Mouse (Mus musculus) c-Kit-negative CD71-positive TER-119-positive erythroid progenitor cells, embryonic 14.5 days (primary cell): ENCODE measurements around the gene Ucn.

Source experiments
- DNase-seq: peaks from one replicate; pipeline ENCODE4 v3.0.0-alpha.2; 2013; ENCODE audit warnings: low read depth, low spot score

Ucn gene

DNA sequence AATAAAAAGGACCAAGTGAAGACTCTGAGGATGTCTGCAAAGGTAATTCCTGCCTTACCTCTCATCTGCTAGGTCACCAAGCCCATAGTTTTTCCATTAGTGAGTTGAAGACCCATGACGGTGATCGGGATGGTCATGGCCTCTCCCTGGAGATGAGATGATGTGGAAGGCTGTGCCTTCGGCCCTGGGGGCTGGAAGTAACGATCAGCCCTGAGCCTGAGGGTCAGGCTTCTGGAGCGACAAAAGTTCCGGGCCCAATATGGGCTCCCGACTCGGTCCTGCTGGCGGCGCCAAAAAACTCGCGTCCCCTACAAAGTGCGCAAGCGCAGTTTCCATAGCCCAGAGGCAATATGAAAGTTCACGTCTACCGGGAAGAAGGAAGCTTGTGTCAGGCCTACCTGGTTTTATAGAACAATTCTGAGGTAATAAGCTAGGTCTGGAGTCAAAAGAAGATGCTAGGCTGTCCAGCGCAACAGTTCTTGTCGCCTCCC lies 30.6 kb downstream of the Ucn start, which contains the start of gene Slc30a3:
TSS of gene Slc30a3 (minus strand) at position 238 of the 491 bp plus-strand sequence.
- DNase-seq, result no peak

DNA sequence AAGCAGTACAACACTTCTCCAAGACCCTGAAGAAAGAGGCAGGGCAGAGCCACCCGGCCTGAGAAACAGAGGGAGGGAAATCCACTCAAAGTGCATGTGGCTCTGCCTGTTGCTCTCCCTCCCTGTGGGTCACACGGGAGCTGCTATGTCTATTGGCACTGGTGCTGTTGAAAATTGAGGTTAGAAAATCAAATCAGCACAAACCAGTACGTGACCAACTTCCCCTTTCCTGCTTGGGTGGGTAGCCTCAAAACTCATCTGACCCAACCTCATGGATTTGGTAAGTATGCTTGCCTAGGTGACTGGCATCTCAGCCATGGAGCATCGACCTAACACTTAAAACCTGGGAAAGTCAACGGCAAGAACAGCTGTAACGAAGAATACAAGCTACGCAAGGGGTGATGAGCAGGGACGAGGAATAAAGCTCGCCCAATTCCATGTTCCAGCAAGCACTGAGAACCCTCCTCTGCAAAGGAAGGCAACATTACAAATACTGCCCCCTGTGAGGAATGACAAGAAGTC lies 32.8 kb downstream of the Ucn start, which contains the start of gene Dnajc5g:
TSS of gene Dnajc5g (plus strand) at position 472 of the 522 bp plus-strand sequence.
- no peak for DNase-seq

DNA sequence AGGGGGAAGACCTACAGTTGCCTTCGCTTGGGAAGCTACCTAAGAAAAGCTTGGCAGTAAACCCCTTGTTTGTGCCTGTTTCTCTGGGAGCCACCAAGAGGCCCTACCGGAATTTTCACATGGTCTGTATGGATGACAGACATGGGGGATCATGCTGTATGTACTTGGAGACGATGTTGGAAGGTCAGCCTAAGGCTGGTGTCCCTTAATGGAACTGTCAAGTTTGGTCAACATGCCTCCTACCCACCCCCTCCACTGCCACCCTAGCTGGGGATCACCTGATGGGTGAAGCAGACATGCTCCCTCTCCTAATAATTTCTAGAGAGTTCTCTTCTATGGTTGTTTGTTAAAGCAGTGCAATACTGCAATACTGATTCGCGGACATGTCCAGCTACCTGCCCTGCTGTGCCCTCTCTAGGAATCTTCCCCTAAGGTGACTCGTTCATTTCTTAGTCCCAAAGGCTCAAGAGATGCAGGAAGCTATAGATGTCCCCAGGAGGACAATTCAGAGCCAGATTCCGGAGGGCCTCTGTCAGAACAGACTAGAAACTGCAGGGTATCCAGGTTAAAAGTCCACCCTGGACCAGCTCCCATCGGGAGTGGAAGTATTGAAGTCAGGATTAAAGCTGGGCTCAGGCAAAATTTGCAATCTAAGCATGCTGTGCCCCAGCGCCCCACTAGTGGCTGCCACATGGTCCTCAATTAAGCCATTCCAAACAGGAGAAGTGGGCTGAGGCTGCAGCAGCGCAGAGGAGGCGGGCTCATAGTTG lies 42.7 kb downstream of the Ucn start:
- DNase-seq, result no peak

DNA sequence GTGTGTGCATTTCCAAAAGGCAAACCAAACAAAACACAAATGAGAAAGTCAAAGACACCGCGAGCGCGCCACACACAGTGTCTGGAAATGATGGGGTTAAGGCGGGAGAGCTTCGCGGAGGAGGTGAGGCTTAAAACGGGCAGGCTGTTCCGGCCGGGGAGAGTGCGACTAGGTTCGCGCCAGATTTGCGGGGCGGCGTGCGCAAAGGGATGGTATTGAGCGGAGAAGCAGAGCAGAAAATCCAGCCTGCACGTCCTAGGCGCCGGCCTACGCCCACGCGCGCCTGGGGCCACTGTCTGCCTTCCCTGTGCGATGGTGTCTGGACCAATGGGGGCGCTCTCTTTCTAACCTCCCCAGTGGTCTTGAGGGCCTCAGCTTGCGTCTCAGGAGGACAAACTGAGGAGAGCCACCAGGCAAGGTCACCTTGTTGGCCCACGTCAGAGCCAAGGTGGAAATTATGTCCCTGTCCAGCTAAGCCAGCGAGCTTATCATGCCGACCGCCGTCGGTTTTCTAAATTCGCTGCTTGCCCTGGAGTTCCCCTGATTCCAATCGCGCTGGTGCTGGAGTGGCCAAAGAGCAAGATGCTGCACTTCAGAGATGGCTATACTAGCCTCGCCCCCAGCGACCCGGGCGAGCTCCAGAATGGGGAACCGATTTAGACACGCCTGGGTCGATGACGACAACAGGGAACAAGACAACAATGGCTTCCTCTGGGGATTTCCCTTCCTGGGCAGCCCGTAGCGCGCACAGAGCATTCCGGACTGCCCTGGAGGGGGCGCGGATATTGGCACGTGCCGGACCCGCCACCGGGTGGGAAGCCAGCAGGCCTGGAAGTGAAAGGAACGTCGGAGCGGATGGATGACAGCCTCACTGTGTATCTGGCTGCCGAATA lies 43.6 kb downstream of the Ucn start:
- DNase-seq, result no peak

DNA sequence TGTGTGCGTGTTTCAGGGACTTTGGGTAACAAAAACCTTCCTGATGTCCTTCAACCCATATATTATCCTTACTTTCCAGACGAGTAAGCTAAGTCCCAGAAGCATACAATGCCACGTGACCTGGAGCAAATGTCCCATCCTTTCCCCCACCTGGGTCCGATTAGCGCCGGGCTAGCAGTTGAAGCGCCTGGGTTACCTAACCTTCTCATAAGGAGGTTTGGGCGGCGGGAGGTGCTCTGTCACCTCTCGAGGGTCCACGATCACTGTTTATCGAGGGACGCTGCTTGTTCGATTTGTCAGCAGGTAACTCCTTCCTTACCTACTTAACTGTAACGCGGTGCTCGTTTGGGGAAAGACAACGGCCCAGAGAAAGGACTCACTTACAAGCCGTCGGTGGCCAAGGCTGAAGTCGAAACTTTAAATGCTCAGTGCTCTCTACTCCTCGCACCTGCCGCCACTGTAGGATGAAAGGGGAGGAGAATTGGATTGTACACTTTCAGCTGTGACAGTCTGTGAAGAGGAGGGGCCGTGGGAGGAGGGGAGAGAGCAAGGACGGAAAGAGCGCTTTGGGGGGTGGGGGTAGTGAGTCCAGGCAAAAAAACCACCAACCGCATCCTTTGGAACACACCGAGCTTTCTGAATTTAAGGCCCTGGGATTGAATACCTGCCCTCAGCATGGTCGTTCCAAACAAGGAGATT lies 44.4 kb downstream of the Ucn start:
- no peak for DNase-seq

DNA sequence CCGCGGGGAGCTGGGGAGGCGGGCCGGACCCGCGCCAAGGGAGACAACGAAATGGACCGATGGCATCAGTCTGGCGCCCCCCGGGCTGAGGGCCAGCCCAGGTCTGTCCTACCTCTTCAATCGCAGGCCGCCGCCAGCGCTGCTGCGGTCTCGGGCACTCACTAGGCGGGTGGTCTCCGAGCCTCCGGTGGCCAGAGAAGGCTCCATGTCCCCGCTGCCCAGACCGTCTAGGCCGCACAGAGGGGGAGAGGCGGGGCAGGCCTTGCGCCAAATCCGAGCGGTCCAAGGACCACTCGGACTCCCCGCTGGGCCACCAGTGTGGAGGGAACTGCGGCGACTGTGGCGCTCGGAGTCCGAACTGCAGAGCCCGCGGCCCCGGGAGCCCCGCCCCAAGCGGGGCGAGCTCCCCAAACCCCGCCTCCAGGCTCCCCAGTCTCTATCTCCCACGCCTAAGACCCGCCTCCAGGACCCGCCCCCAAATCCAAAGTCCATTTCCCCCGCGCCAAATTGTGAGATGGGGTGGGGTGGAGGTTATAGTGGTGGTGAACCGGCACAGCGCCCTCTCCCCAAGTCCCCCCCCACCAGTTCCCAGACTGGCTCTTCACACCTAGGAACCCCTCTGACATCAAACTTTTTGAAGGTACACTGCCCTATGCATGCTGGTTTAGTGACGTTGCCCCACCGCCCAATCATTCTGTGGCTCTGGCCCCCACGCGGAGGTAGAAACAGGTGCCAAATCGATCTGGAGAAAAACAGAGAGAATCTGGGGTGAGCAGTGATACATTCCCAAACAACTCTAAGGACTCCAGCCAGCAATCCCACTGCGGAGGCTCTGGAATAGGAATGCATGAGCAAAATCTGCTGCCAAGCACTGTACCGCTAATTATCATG lies 45.2 kb downstream of the Ucn start:
- DNase-seq, result no peak

DNA sequence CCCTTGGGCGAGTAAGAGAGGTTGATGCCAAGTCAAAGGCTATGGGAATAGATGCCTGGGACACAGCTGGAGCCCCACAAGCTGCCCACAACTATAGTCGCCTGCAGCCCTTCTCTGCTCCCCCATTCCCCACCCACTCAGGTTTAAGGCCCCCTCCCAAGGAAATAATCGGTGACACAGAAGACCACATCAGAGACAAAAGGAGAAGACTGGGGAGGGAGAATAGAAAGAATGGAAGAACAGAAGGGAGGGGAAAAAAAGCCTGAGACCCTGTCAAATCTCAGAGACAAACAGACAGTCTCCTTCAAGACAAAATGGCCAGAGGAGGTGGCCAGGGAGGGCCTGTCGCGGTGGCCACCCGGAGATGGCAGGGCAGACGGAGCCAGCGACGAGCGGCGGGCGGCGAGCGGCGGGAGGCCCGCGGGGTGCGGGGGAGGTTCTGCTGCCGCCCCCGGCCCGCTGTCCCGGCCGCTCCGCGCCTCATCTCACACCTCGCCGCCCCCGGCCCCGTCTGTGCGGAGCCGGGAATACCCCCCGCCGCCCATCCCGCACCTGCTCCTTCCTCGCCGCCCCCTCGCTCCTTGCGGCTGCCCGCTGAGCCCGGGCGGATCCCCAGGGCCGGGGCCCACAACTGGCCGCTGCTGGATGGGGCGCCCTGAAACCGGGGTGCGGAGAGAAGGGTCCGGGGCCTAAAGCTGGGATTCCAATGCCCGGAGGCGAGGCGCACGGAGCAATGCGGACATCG lies 46.2 kb downstream of the Ucn start:
- no peak for DNase-seq
